Mouse (Mus musculus) thymus, postnatal 10 days (tissue): ENCODE data around the gene Rnase9.
"Not testable (repeated sequence)": the region's sequence is repeated elsewhere in the genome, so short reads cannot be mapped to it uniquely, and the experiment has no call there.

Experiments used
- DNase-seq, 2 experiments: peaks; one replicate each; pipeline ENCODE4 v3.0.0; 2021; ENCODE audit warnings: low spot score in 2 of 2

Gene Rnase9

DNA sequence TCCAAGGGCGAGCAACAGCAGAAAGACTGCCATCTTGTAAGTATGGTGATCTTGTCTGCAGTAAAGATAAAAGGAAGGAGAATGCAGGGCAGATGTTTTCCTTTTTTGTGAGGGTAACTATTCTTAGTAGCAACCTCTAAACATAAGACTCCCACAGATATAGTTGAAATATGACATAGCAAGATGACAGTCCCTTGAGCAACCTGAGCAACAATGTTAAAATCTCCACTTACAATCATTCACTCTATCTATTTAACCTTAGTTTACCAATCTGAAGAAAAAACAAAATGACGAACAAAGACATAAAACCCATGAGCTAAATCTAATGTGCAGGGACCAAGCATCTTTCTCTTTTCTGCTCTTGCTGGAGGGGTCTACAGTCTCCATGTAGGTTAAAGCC lies 8.4 kb upstream of the Rnase9 start, which contains the start of gene Rnase11:
Rnase11 (minus strand) TSS at position 101 of the 400 bp plus-strand sequence.
- no peak for DNase-seq

DNA sequence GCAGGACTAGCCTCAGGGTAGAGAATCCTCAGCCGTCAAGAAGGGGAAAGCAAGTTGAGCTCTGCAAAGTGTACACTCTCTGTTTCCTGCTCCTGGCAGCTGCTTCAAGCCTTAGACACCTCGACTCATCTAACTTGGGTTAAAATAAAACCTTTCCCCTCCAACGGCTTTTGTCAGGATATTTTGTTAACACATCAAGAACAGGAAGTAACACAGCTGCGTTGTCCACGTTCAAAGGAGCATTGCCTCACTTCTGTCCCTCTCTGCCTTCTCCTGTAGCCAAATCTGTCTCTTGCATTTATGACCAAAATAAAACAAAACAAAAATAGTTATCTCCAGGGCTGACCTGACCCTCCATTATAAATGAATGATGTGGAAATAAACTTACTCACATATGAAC lies 6.2 kb upstream of the Rnase9 start:
- no peak for DNase-seq

DNA sequence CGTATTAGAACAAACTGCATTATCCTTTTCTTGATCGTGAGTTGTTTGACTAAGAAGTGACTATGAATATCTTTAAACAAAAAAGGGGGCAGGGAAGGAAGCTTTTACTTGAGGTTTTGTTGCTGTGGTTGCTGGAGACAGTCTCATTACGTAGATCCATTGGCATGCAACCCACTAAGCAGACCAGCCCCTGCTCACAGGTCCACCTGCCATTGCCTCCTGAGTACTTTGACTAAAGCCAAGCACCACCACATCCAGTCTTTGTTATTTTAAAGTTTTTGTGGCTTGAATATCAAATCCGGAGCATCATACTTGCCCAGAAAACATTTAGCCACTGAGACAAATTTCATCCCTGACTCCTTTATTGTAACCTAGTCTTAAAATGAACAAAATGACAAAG lies 5.5 kb downstream of the Rnase9 start:
- no peak for DNase-seq

DNA sequence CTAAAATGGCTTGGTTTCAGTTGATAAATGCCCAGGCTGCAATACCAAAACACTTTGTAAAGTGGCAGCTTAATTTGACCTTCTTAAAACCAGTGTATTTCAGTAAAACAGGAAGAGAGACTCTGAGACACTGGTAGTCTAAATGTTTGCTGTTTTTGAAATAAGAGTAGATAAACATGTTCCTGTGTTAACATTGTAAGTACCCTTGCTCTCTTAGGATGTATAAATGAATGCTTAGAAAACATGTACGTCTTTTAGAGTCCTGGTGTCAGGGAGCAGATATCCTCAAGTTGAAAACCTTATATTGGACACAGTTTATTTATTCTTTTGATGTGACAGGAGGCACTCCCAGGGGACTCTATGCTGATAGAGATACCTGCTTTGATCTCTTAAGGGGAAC lies 6.5 kb downstream of the Rnase9 start:
- no peak for DNase-seq

DNA sequence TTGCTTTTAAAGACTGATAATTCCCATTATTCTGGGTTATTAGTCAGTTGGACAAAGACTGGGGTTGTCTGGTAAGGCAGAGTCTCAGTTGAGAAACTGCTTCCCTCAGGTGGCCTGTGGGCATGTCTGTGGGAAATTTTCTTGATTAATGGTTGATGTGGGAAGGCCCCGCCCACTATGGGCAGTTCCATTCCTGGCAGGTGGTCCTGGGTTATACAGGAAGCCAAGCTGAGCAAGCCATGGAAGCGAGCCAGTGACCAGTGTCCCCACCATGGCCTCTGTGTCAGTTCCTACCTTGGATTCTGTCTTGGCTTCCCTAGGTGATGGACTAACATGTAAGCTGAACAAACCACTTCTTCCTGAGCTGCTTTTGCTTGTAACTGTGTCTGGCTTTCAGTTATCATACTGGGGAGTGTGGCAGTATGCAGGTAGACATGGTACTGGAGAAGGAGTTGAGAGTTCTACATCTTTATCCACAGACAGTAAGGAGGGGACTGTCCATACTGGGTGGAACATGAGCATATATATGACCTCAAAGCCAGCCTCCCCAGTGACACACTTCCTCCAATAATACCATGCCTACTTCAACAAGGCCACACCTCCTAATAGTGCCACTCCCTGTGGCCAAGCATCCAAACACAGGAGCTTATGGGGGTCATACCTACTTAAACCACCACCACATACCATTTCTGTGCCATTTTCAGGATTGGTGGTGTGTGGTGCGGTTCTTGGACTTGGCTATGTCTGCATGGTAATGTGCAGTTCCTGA lies 14.1 kb downstream of the Rnase9 start:
- DNase-seq: no peak

DNA sequence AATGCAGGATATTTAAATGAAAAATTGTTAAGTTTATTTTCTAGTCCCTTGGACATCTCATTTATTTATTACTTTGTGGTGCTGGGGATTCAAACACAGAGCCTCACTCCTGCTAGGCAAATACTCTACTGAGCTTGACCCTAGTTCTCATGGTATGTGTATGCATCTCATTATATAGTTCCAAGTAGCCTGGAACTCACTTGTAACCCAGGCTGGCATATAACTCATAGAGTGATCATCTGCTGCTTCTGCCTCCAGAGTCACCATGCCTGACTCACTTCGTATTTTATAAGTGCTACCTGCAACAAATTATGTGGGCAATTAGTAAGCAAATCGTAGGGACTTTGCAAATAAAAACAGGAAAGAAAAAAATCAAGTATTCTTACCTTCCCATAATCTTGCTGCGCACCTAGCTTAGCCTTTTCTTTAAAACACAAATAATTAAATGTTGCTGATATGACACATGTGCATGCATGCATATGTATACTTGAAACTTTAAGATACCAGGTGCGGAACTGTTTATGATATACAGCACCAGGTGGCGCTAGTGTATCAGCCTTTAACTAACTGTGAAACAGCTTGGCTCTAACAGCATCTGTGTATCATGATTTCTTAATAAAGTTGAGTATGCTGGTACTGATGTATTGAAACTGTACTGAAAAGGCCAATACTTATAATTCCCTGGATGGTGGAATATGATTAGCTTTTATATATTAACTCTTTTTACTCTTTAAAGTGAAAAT lies 15.1 kb downstream of the Rnase9 start:
- DNase-seq: peak; percentile 34 to 63

DNA sequence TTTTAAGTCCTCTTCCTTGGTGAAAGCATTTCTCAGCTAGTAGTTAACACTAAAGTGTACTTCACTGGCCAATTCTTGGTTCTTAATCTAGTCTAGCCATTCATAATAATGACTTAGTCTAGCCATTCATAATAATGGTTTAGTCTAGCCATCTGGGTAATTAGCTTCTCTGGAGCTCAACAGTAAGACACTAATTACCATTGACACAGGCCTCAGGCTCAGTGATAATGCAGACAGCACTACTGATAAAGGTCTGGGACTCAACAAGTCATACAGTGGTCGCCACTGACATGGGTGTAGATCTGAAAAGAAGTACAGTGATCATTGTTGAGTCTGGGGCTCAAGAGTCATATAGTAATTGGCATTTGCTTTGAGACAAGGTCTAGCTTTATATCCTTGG lies 16.8 kb downstream of the Rnase9 start:
- no peak for DNase-seq

DNA sequence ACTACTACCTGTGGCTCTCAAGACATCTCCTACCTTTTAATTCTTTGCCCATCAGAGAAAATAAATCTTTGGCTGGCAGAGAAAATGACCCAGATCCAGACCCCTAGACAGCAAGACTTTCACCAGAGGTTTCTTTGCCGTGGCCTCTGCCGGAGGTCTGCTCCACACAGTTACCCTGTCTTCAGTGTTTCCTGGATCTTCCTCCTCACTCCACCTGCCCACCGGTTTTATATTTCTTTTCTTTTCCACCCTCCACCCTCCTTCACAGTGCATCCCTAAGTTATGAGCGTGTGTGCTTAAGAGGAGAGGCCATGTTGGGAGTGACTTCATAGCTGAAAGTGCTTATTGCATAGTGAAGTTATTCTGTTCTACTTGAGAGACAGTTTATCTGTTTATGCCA lies 18.2 kb downstream of the Rnase9 start:
- no peak for DNase-seq

DNA sequence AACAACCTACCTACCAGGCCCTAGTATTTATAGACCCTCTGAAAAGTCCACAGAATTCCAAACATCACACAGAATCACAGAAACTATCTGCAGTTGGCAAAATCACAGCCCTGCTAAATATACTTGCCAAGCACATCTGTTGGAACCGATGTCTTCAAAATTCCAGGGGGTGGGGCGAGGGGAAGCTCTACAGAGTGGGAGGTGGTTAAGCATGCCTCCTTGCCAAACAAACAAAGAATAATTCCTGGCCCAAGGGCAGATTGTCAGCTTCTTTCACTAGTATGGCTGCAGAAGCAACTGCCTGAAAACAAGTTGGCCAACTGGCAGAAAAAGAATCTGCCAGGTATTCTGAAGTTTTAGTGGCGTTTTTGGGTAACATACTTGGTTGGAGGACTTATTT lies 24.4 kb downstream of the Rnase9 start:
- DNase-seq: no peak

GRCm38 (mm10) chr14:51015780-51016179 lies 25.9 kb downstream of the Rnase9 start:
- no peak for DNase-seq

DNA sequence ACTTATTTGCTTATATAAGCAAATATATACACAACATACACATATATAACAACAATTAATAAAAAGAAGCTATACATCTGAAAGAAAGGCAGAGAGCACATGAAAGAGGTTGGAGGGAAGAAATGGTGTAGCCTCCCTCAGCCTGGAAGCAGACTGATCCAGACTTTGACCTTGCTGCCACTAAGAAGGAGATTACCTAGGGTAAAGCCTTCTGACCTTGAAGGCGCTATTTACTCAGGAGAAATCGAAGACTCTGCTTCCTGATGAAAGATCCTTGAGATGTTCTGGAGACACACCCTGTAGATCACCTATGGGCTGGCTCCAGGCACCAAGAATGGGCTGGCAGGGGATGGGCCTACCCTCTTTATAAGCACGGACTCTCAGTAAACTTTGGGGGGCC lies 26.9 kb downstream of the Rnase9 start:
- not testable (repeated sequence) for DNase-seq

- DNase-seq: no peak
Measured at GRCm38 (mm10) chr14:51009572-51009971, 32.1 kb downstream of the Rnase9 start.

- DNase-seq: no peak
Measured at GRCm38 (mm10) chr14:51008781-51009180, 32.9 kb downstream of the Rnase9 start.

DNA sequence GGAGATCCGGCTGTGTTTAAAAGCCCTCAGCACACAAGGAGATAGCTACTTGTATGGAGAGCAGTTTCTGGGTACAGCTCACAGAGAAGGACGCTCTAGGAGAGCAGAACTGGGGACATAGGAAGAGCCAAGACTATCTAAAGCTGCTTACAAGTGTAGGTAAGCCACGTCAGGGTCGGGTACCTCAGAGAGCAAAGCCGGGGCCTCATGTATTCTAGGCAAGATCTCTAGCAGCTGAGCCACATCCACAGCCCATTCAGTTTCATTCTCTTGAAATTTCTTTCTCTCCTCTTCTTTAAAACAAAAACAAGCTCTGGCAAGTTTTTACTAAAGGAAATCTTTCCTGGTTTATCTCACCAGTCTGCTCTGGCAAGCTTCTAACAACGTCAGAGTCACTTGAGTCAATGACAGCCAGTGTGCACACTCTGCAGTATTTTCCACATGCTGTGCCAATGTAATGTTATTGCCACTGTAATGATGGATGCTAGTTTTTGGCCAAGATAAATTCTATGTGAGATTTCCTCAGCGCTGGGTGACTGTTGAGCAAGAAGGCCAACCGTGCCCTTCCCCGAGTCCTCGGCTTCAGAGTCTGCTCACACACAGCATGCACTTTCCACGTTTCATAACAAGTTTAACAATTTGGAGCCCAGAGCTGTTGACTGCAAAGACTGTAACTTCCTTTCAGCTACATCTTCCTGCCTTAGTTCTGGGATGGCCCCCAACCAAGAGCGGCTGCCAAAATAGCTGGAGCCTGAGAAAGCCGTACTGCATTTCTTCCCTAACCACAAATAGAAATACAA lies 33.6 kb downstream of the Rnase9 start:
- DNase-seq: no peak

GRCm38 (mm10) chr14:51007152-51007801 lies 34.4 kb downstream of the Rnase9 start, which contains the start of gene Rnase10:
TSS of gene Rnase10 (plus strand) at chr14:51007751.
- no peak for DNase-seq

- no peak for DNase-seq
Measured at GRCm38 (mm10) chr14:50997999-50998666, 43.5 kb downstream of the Rnase9 start.

GRCm38 (mm10) chr14:50997088-50997487 lies 44.6 kb downstream of the Rnase9 start:
- DNase-seq: no peak

DNA sequence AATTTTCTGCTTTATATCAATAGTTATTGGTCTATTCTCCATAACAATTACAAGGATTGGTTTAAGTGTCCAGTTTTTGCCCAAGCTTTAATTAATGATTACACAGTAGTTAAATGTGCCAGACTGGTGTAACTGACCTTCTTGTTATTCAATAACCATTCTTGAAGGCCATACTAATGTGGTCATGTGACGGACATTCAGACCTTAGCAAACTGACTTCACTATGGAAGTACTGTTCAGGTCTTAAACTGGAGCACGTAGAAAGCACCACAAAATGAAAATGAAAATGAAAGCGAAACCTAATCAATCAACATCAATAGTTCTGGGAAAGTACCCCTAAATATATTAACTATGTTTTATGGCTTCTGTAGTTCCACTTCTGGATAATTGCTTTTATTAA lies 50.6 kb downstream of the Rnase9 start:
- no peak for DNase-seq
